Mouse (Mus musculus) embryonic fibroblast, embryonic 13.5 days (primary cell): ENCODE data around the gene Snx6. TPM values are rescaled to one million over a fixed set of nuclear protein-coding genes. Genes with fewer than 3 reads are reported as not detected.
A peak's percentile ranks its signal among the peaks of the same experiment; 100 is the strongest.
"Not testable (repeated sequence)": the region's sequence is repeated elsewhere in the genome, so short reads cannot be mapped to it uniquely, and the experiment has no call there.

Source experiments
- H3K27ac ChIP-seq: 2 replicates; pipeline ENCODE4 v1.5.1; 2012; ENCODE audit warnings: low read length, control low read depth, inconsistent platforms; ENCODE audit not compliant: insufficient read depth
- H3K4me1 ChIP-seq: 2 replicates; pipeline ENCODE4 v1.6.1; 2011; ENCODE audit warnings: low read length; ENCODE audit not compliant: control insufficient read depth, insufficient read depth
- H3K4me3 ChIP-seq: 2 replicates; pipeline ENCODE4 v1.5.1; 2011; ENCODE audit warnings: mild to moderate bottlenecking, control low read depth, low read length; ENCODE audit not compliant: insufficient read depth
- CTCF ChIP-seq: IDR thresholded peaks from 2 replicates; pipeline ENCODE4 v1.5.1; 2011; ENCODE audit warnings: mild to moderate bottlenecking, control low read depth, low read length, moderate library complexity, borderline replicate concordance; ENCODE audit not compliant: insufficient read depth
- POLR2A ChIP-seq: IDR thresholded peaks from 2 replicates; pipeline ENCODE4 v1.6.1; 2011; ENCODE audit warnings: low read depth, mild to moderate bottlenecking, control low read depth, low read length, moderate library complexity
- polyA plus RNA-seq: library from polyadenylated mRNA; stranded (reverse); fragments of >200 nt; gene quantifications from 2 replicates; pipeline ENCODE4 v1.2.4, GENCODE M21; 2011; ENCODE audit warnings: low read depth; ENCODE audit not compliant: missing spikeins, insufficient read length

Snx6 gene
- polyA plus RNA-seq, 1 experiment, result 105 TPM

GRCm38 (mm10) chr12:54748647-54749046 is 46.9 kb downstream of the Snx6 start:
- TF ChIP-seq POLR2A (no peak), CTCF (no peak)
- no peak overlapping the region for H3K27ac ChIP-seq
- H3K4me1 ChIP-seq, result no peaks in the 10 kb centered on the region
- H3K4me3 ChIP-seq, result no peak overlapping the region

- H3K4me3 ChIP-seq, H3K27ac ChIP-seq, H3K4me1 ChIP-seq: not testable (repeated sequence)
Measured at GRCm38 (mm10) chr12:54738661-54739243, 56.8 kb downstream of the Snx6 start.

- not testable (repeated sequence) for H3K27ac ChIP-seq, H3K4me1 ChIP-seq
Measured at GRCm38 (mm10) chr12:54737891-54738660, 57.4 kb downstream of the Snx6 start.

GRCm38 (mm10) chr12:54734307-54735131 is 61.0 kb downstream of the Snx6 start:
- not testable (repeated sequence) for H3K4me1 ChIP-seq, H3K4me3 ChIP-seq, H3K27ac ChIP-seq
- TF ChIP-seq POLR2A, result peak; percentile 63

More at GRCm38 (mm10) chr12:54737891-54738660, 57.4 kb downstream of the Snx6 start:
- not testable (repeated sequence) for H3K4me3 ChIP-seq

- not testable (repeated sequence) for H3K4me1 ChIP-seq, H3K4me3 ChIP-seq, H3K27ac ChIP-seq
Measured at GRCm38 (mm10) chr12:54729140-54730059, 66.1 kb downstream of the Snx6 start.

- H3K4me1 ChIP-seq, H3K4me3 ChIP-seq, H3K27ac ChIP-seq: not testable (repeated sequence)
Measured at GRCm38 (mm10) chr12:54718871-54719786, 76.4 kb downstream of the Snx6 start.

GRCm38 (mm10) chr12:54717516-54717915 is 78.0 kb downstream of the Snx6 start:
- H3K4me1 ChIP-seq, H3K4me3 ChIP-seq, H3K27ac ChIP-seq: not testable (repeated sequence)

- H3K27ac ChIP-seq, H3K4me1 ChIP-seq, H3K4me3 ChIP-seq: not testable (repeated sequence)
Measured at GRCm38 (mm10) chr12:54713822-54714626, 81.5 kb downstream of the Snx6 start.

GRCm38 (mm10) chr12:54710494-54710879 is 85.0 kb downstream of the Snx6 start:
- not testable (repeated sequence) for H3K4me1 ChIP-seq, H3K4me3 ChIP-seq, H3K27ac ChIP-seq
- TF ChIP-seq POLR2A, result peak; percentile 65

- H3K4me3 ChIP-seq, result peak overlapping the region; percentile 24; the same call in 1 of the 2 replicates
- H3K27ac ChIP-seq, H3K4me1 ChIP-seq: not testable (repeated sequence)
Measured at GRCm38 (mm10) chr12:54709691-54710493, 85.6 kb downstream of the Snx6 start.
